Mouse (Mus musculus): ENCODE results near the gene Twf1. TPM values are rescaled to one million over a fixed set of nuclear protein-coding genes. Genes with fewer than 3 reads are reported as not detected.
A peak's percentile ranks its signal among the peaks of the same experiment; 100 is the strongest.

Twf1 gene
- polyA plus RNA-seq, 1 experiment from 2014 or later: 97.7 TPM

- no peaks in the 10 kb centered on the region for H3K4me1 ChIP-seq
- H3K9me3 ChIP-seq: no peaks in the 10 kb centered on the region
- WGBS: 91% methylated on average over 10 of the region's 10 CpGs
- H3K4me3 ChIP-seq: no peak overlapping the region
- H3K27ac ChIP-seq: no peak overlapping the region
- no peak for ATAC-seq (ENCODE audit: low FRiP score, low read depth)
- H3K36me3 ChIP-seq: no peaks in the 10 kb centered on the region
- H3K9ac ChIP-seq: no peak overlapping the region
- H3K27me3 ChIP-seq (replicated peaks): no peaks in the 10 kb centered on the region
- no peak overlapping the region for H3K4me2 ChIP-seq (replicated peaks)
Observed at GRCm38 (mm10) chr15:94568496-94569182, 21.1 kb downstream of the Twf1 start.

GRCm38 (mm10) chr15:94565854-94566253, 23.8 kb downstream of the Twf1 start:
- Histone ChIP-seq H3K9me3 (no peaks in the 10 kb centered on the region), H3K27ac (no peak overlapping the region), H3K9ac (no peak overlapping the region), H3K27me3 (replicated peaks) (no peaks in the 10 kb centered on the region), H3K4me1 (no peaks in the 10 kb centered on the region), H3K4me2 (replicated peaks) (no peak overlapping the region), H3K4me3 (no peak overlapping the region), H3K36me3 (no peaks in the 10 kb centered on the region)
- ATAC-seq (ENCODE audit: low FRiP score, low read depth): no peak
- WGBS: 90% methylated on average over 9 of the region's 9 CpGs

- H3K4me3 ChIP-seq: no peak overlapping the region
- no peak for ATAC-seq (ENCODE audit: low FRiP score, low read depth)
- H3K9ac ChIP-seq: no peak overlapping the region
- H3K27ac ChIP-seq: no peak overlapping the region
- no peaks in the 10 kb centered on the region for H3K4me1 ChIP-seq
- no peaks in the 10 kb centered on the region for H3K36me3 ChIP-seq
- H3K4me2 ChIP-seq (replicated peaks): no peak overlapping the region
- no peaks in the 10 kb centered on the region for H3K9me3 ChIP-seq
- 93% methylated on average over 2 of the region's 2 CpGs for WGBS
- H3K27me3 ChIP-seq (replicated peaks): no peaks in the 10 kb centered on the region
Observed at GRCm38 (mm10) chr15:94564909-94565308, 24.8 kb downstream of the Twf1 start.

- no peaks in the 10 kb centered on the region for H3K36me3 ChIP-seq
- no peak overlapping the region for H3K4me2 ChIP-seq (replicated peaks)
- H3K4me1 ChIP-seq: no peaks in the 10 kb centered on the region
- no peaks in the 10 kb centered on the region for H3K9me3 ChIP-seq
- H3K4me3 ChIP-seq: no peak overlapping the region
- H3K9ac ChIP-seq: no peak overlapping the region
- H3K27ac ChIP-seq: no peak overlapping the region
- 86% methylated on average over 17 of the region's 17 CpGs for WGBS
- no peak for ATAC-seq (ENCODE audit: low FRiP score, low read depth)
- H3K27me3 ChIP-seq (replicated peaks): no peaks in the 10 kb centered on the region
Observed at GRCm38 (mm10) chr15:94558895-94559656, 30.6 kb downstream of the Twf1 start.

GRCm38 (mm10) chr15:94557442-94557841, 32.2 kb downstream of the Twf1 start:
- 25% methylated on average over 7 of the region's 7 CpGs for WGBS
- no peak overlapping the region for H3K4me3 ChIP-seq
- H3K27me3 ChIP-seq (replicated peaks): no peaks in the 10 kb centered on the region
- H3K27ac ChIP-seq: no peak overlapping the region
- no peak overlapping the region for H3K4me2 ChIP-seq (replicated peaks)
- no peaks in the 10 kb centered on the region for H3K36me3 ChIP-seq
- no peaks in the 10 kb centered on the region for H3K4me1 ChIP-seq
- no peak overlapping the region for H3K9ac ChIP-seq
- 0 out of 2 replicates have a peak, but pooled peaks have one; percentile 50 for ATAC-seq (ENCODE audit: low FRiP score, low read depth)
- no peaks in the 10 kb centered on the region for H3K9me3 ChIP-seq

GRCm38 (mm10) chr15:94553536-94553935, 36.2 kb downstream of the Twf1 start:
- Histone ChIP-seq H3K27me3 (replicated peaks) (no peaks in the 10 kb centered on the region), H3K4me3 (no peak overlapping the region), H3K9ac (no peak overlapping the region), H3K27ac (no peak overlapping the region), H3K4me1 (no peaks in the 10 kb centered on the region), H3K4me2 (replicated peaks) (no peak overlapping the region), H3K9me3 (peaks cover 13% of the 10 kb centered on the region; the same call in 1 of the 2 replicates), H3K36me3 (no peaks in the 10 kb centered on the region)
- WGBS: 95% methylated on average over 9 of the region's 9 CpGs
- no peak for ATAC-seq (ENCODE audit: low FRiP score, low read depth)

GRCm38 (mm10) chr15:94544844-94545243, 44.8 kb downstream of the Twf1 start:
- Histone ChIP-seq H3K27me3 (replicated peaks) (no peaks in the 10 kb centered on the region), H3K36me3 (no peaks in the 10 kb centered on the region), H3K27ac (no peak overlapping the region), H3K4me3 (no peak overlapping the region), H3K4me2 (replicated peaks) (no peak overlapping the region), H3K9me3 (peaks cover 5% of the 10 kb centered on the region; the same call in 1 of the 2 replicates), H3K9ac (no peak overlapping the region), H3K4me1 (peaks cover 6% of the 10 kb centered on the region)
- WGBS: 93% methylated on average over 4 of the region's 4 CpGs
- no peak for ATAC-seq (ENCODE audit: low FRiP score, low read depth)

- ATAC-seq (ENCODE audit: low FRiP score, low read depth): no peak
- Histone ChIP-seq H3K9me3 (no peaks in the 10 kb centered on the region), H3K9ac (peak overlapping the region; percentile 61), H3K27me3 (replicated peaks) (no peaks in the 10 kb centered on the region), H3K4me1 (peaks cover 6% of the 10 kb centered on the region), H3K36me3 (no peaks in the 10 kb centered on the region), H3K27ac (no peak overlapping the region), H3K4me2 (replicated peaks) (peak overlapping the region; percentile 71), H3K4me3 (peak overlapping the region; percentile 80)
- WGBS: 45% methylated on average over 9 of the region's 9 CpGs
Observed at GRCm38 (mm10) chr15:94544052-94544636, 45.5 kb downstream of the Twf1 start.

- ATAC-seq (ENCODE audit: low FRiP score, low read depth): peak; percentile 99
- H3K9me3 ChIP-seq: no peaks in the 10 kb centered on the region
- WGBS: under 1% methylated on average over 45 of the region's 45 CpGs
Observed at GRCm38 (mm10) chr15:94543409-94544051, 46.2 kb downstream of the Twf1 start, which contains the start of the genes Pus7l and Irak4. Gene Pus7l, minus strand, starts transcription at chr15:94543547. Gene Irak4, plus strand, starts transcription at chr15:94543643.

GRCm38 (mm10) chr15:94542567-94543408, 46.9 kb downstream of the Twf1 start:
- peak overlapping the region; percentile 71 for H3K4me2 ChIP-seq (replicated peaks)
- peak overlapping the region; percentile 22; the same call in 1 of the 2 replicates for H3K27ac ChIP-seq
- H3K4me3 ChIP-seq: peak overlapping the region; percentile 80
- no peaks in the 10 kb centered on the region for H3K9me3 ChIP-seq
- H3K27me3 ChIP-seq (replicated peaks): no peaks in the 10 kb centered on the region
- H3K9ac ChIP-seq: peak overlapping the region; percentile 61
- H3K36me3 ChIP-seq: no peaks in the 10 kb centered on the region
- ATAC-seq (ENCODE audit: low FRiP score, low read depth): peak; percentile 92
- H3K4me1 ChIP-seq: peaks cover 6% of the 10 kb centered on the region
- WGBS: 12% methylated on average over 22 of the region's 22 CpGs

More at GRCm38 (mm10) chr15:94543409-94544051, 46.2 kb downstream of the Twf1 start, which contains the start of the genes Pus7l and Irak4:
- peak within 1 kb of the TSS; percentile 22; the same call in 1 of the 2 replicates for H3K27ac ChIP-seq
- H3K4me2 ChIP-seq (replicated peaks): peak within 1 kb of the TSS; percentile 71
- peak within 1 kb of the TSS; percentile 61 for H3K9ac ChIP-seq
- peaks cover 6% of the 10 kb centered on the region for H3K4me1 ChIP-seq
- H3K27me3 ChIP-seq (replicated peaks): no peaks in the 10 kb centered on the region
- H3K4me3 ChIP-seq: peak within 1 kb of the TSS; percentile 80
- no peaks in the 10 kb centered on the region for H3K36me3 ChIP-seq

- Histone ChIP-seq H3K4me1 (peaks cover 6% of the 10 kb centered on the region), H3K27ac (no peak overlapping the region), H3K4me3 (no peak overlapping the region), H3K9me3 (no peaks in the 10 kb centered on the region), H3K36me3 (no peaks in the 10 kb centered on the region), H3K4me2 (replicated peaks) (no peak overlapping the region), H3K9ac (no peak overlapping the region), H3K27me3 (replicated peaks) (no peaks in the 10 kb centered on the region)
- WGBS: 91% methylated on average over 3 of the region's 3 CpGs
- ATAC-seq (ENCODE audit: low FRiP score, low read depth): no peak
Observed at GRCm38 (mm10) chr15:94539296-94539695, 50.4 kb downstream of the Twf1 start.
